Mouse (Mus musculus) neutrophil, adult 5-6 weeks (primary cell): ENCODE results near the gene Vezf1. TPM values are rescaled to one million over a fixed set of nuclear protein-coding genes. Genes with fewer than 3 reads are reported as not detected.

ENCODE experiments used
- ATAC-seq: fragments of 151-379, 151-347 bp; 2 replicates; pipeline ENCODE4 v1.8.0; 2017; ENCODE audit warnings: mild to moderate bottlenecking, moderate TSS enrichment; ENCODE audit not compliant: insufficient number of reproducible peaks, poor library complexity, low FRiP score, severe bottlenecking; ENCODE audit errors: extremely low read depth
- total RNA-seq: library from RNA; stranded (forward); fragments of 200-1000 nt; gene quantifications from 2 replicates; pipeline ENCODE4 v1.2.3, GENCODE M21; 2017

Vezf1 gene
- total RNA-seq, 1 experiment from 2014 or later, result 47.7 TPM

DNA sequence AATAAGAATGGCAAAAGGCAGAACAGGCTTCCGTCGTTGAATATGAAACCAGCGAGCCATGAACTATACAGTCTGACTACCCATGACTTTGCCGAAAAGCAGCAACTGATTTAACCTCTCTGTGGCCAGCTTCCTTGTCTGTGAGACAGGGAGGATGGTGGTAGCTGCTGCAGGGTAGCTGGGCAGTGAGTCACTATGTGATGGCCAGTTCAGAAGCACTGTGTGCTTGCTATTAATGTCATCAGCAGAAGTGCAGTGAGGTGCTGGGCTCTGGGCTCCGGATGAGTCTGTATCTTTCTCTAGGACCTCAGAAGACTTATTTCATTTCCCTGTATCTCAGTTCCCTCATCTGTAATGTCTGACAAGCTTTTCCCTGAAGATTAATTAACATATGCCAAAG is 22.2 kb downstream of the Vezf1 start:
- no peak for ATAC-seq

- ATAC-seq, result peak; percentile 67
These were observed 23.9 kb downstream of the Vezf1 start for GRCm38 (mm10) chr11:88091949-88092348.

DNA sequence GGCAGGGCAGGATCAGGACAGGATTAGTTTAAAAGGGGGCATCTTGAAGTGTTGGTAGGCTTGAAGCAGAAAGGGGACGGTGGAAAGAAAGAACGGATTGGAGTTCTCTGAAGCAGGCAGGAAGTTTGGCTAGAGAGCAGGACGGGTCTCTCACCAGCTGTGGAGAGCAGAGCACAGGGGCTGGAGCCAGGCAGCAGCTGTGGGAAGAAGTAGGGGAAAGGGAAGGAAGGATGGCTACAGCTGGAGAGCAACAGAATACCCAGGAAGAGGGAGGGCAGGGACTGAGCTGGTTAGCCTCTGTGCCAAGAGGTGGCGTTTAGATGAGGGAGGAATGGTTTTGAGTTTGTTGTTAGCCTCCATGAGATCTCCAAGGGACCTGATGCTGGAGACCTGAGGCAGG is 29.1 kb downstream of the Vezf1 start:
- no peak for ATAC-seq

DNA sequence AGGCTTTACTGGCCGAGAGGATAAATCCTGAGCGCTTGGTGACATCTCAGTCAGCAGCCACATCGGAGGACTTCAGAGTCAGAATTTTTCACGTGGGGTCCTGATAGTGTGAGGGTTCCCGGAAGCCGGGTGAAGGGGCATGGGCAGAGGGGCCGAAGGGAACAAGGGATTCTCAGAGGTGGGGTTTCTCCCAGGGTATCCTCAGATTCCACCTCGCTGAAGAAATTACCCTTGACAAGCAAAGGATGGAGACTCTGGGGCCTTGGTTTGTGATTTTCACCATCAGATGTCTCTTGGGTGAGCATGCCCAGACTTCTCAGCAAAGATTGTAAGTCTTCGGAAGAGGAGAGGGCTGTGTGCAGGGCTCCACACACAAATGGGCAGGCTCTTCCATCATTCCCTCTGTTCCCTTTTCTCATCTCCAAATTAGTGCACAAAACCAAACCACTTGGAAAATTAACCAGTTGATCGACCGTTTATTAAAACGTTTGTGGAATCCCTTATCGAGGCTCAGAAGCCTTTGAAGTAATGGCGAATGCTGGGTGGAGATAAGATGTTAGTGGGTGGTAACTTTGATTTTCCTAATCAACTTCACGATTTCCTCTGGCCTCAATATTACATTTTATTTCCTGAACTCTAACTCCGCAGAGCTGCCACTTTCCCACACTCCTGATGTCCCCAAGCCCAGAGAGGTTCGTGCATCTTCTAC is 30.1 kb downstream of the Vezf1 start, which contains the start of gene Cuedc1:
Gene Cuedc1 (plus strand): TSS at position 38 of the 709 bp plus-strand sequence.
- ATAC-seq, result no peak

DNA sequence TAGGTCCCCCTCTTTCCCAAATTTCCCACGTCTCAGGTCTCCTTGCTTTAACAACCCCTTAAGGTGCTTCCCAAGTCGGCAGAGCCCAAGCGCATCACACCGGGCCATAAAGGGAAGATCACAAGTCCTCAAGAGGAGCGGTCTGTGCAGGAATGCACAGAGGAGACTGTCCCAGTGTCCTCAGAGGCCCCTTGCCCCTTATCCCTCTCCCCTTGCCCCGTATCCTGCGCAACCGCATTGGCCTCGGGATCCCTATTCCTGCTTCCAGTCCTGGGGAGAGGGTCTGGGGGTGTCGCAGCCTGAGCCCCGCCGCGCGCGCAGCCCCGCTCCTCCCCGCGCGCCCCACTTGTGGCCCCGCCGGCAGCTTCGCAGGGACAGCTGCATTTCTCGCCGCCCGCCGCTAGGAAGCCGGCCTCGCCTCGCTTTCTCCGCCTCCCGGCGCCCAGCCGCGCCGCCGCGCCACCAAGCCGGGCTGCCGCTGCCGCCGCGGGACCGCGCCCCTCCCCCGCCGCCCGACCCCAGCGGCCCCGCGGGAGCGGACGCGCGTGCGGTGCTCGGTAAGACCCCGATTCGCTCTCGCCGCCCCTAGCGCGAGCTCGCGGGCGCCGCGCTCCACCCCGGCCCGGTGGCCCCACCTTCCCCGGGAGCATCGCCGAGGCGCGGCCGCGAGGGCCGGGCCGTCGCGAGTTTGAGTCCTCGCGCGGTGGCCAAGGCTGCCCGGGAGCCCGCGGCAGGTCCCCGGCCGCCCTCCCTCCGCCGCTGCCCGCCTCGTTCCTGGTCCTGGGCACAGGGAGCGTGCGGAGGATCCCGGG is 30.9 kb downstream of the Vezf1 start:
- ATAC-seq, result peak; percentile 65

DNA sequence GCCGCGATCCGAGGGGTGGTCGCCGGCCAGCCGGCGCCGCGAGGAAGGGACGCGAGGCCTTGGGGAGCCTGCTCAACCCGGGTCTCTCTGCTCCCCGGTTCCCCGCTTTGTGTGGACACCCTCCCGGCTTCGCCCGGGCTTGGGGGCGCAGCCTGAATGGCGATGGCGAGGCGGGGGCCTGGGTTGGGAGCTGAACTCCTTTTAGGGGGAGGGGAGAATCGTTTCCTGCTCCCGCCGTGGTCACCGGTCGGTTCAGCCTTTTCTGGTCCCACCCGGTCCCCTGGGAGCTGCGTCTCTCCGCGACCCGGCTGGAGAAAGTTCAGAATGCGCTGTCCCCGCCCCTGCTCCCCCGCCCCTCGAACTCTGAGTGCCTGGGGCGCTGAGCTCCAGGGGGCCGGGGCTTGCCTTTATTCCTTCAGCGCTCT is 31.5 kb downstream of the Vezf1 start:
- no peak for ATAC-seq

DNA sequence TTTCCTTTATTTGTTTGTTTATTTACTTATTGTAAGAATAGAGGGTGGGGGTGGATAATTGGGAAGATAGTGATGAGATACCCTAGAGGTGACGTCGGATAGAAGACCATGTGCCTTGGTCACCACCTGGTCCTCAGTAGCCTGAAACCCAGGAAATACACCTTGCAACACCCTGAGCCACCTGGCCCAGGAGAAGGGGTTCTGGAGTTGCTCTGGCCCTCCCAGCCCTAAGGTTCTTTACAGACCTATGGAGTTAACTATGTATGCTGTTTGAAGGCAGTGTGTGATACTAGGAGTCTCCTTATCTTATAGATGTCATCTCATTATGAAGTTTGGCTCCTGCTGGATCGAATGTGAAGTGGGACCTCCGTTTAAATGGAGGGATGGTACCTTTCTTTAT is 32.1 kb downstream of the Vezf1 start:
- no peak for ATAC-seq

- no peak for ATAC-seq
These were observed 35.3 kb downstream of the Vezf1 start for GRCm38 (mm10) chr11:88103214-88103941.

DNA sequence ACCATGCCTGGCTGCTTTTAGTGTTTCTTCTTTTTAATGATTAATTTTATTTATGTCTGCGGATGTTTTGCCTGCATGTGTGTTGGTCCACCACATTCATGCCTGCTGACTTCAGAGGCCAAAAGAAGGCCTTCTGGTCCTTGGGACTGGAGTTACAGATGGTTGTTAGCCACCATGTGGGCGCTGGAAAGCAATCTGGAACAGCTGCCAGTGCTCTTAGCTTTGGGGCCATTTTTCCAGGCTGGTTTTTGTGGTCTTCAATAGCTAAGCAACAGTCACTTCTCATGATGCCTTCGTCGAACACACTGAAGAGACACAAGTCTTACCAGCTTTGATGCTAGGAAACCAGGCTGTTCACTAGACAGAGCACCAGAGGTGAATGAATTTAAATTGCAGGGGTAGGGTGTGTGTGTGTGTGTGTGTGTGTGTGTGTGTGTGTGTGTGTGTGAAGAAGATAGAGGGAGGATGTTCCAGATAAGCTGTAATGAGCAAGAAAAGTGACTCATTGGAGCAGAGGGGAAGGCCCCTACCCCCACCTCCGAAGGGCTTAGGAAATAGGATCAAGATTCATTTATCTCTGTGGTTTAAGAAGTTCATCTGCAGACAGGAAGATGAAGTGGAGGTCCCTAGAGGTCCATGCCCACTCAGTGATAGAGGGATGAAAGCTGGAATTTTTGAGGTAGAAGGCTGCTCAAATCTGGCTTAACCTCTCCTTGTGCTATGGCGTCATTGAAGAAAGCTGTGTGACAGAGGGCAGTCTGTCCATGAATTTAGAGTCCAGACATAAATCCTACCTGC is 37.6 kb downstream of the Vezf1 start:
- ATAC-seq, result no peak

GRCm38 (mm10) chr11:88106292-88106554 is 38.1 kb downstream of the Vezf1 start:
- ATAC-seq, result no peak

- ATAC-seq, result peak; percentile 80
These were observed 39.3 kb downstream of the Vezf1 start for GRCm38 (mm10) chr11:88107365-88107764.

GRCm38 (mm10) chr11:88110031-88110594 is 42.0 kb downstream of the Vezf1 start:
- ATAC-seq, result no peak

DNA sequence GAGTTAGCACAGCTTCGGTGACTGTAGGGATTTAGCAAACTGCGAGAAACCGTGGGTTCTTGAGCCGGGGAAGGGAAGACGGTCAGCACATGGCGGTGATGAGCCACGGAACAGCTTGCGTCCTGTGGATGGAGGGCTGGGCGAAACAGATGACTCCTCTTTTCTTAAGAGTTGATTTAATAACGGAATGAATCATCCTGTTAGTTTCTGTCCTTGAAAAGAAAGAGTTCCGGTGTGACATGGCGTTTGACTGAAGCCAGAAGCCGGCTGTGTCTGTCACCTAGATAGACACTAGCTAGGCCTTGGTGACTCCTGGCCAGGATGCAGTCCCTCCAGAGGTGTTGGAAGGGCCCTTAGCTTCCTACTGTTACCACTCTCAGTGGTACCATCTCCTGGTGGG is 44.0 kb downstream of the Vezf1 start:
- no peak for ATAC-seq

GRCm38 (mm10) chr11:88112677-88113333 is 44.7 kb downstream of the Vezf1 start:
- ATAC-seq, result no peak

DNA sequence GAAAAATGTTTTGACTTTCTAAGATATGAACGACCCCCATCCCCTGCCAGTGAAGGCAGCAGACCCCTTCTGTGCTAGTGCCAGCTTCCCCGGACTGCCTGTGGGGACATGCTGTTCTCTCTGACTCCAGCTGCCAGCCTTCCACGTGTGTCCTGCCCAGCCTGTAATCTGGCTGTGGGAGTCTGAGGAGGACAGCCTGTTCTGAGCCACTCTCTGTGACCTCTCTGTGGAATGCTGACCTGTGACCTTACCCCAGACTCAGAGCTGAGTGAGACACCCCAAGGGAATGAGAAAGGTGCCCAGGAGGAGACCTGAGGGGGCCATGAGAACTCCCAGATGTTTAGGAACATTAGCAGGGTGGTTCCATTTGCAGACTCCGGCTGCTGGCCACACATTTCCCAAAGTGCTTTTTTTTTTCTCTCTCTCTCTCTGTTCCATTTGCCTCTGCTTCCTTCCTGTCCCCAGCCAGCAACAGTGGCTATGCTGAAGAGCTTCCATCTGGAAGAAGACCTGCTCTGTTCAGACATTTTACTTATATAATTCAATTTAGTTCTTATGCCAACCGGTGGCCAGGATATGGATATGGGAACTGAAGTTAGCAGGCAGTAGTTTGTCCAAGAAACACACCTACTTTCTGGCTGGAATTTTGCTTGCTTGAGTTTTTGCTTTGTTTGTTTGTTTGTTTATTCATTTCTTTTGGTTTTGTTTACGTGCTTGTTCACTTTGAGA is 45.6 kb downstream of the Vezf1 start:
- no peak for ATAC-seq

DNA sequence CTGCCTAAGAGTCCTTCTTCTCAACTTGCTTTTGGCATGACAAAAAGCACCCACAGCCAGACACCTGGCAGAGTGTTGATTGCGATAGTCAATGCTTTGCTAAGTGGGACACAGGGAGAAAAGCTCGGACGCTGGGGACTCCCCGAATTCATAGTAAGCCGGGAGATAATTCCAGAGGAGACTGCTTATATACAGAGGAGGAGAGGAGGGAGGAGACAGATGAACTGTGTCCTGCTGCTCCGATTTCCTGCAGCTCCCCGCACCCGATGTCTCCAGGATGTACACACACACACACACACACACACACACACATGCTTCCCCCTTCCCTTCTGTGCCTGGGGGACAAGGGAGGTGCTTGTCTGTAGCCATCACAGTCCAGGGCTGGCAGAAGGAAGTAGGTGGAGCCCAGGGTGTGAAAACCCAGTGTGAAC is 46.8 kb downstream of the Vezf1 start:
- ATAC-seq, result no peak

- ATAC-seq, result no peak
These were observed 48.5 kb downstream of the Vezf1 start for GRCm38 (mm10) chr11:88116568-88116967.
